Mouse (Mus musculus) gastrocnemius, adult 2 months (tissue): ENCODE results near the gene Etv5. TPM values are rescaled to one million over a fixed set of nuclear protein-coding genes. Genes with fewer than 3 reads are reported as not detected.

Experiments used
- DNase-seq: peaks from one replicate; pipeline ENCODE4 v3.0.0; 2022
- H3K27ac ChIP-seq: fragments of 200-600 bp; 2 replicates; pipeline ENCODE4 v1.8.1; 2022; ENCODE audit warnings: mild to moderate bottlenecking
- H3K4me3 ChIP-seq: fragments of 200-600 bp; 2 replicates; pipeline ENCODE4 v1.8.1; 2022; ENCODE audit warnings: mild to moderate bottlenecking, moderate library complexity
- CTCF ChIP-seq: fragments of 200-600 bp; IDR thresholded peaks from 2 replicates; pipeline ENCODE4 v1.8.1; 2022; ENCODE audit warnings: antibody characterized with exemption, mild to moderate bottlenecking, moderate library complexity
- intact Hi-C: fragments of 180-260 bp; cut with DNase I; formaldehyde crosslinking; loops from one replicate; pipeline ENCODE4 v1.15.1; 2025
- total RNA-seq, 2 experiments: library from RNA; stranded (reverse); gene quantifications; 2 replicates each; pipeline ENCODE4 v1.2.3; 2021

Gene Etv5
- total RNA-seq, 2 experiments from 2014 or later = 7.1 to 7.5 TPM

DNA sequence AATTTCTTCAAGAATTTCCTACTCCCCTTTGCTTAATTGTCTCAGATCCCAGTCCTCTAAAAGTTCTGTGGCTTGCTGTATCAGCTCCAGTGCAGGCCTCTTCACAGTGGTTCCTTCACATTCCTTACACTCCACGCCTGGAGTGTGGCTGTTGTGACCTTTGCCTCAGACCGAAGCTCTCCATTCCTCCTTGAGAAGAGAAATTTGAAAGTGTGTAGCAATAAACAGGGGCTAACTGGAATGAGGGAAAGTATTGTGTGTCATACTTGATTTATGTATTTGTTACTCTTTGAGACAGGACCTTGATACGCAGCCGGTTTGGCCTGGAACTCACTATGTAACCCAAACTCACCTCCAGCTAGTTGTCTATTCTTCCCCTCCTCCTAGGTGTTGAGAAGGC lies 1.8 kb upstream of the Etv5 start:
- TF ChIP-seq CTCF = no peak
- 0 out of 2 replicates have a peak overlapping the region, but pooled peaks have one; percentile 83 for H3K27ac ChIP-seq
- intact Hi-C loops = loop anchor here (5.0 kb wide), 2 partner anchors 106 to 174 kb away; partner anchors contain the start of gene Tra2b
- H3K4me3 ChIP-seq = no peak overlapping the region
- DNase-seq = no peak

DNA sequence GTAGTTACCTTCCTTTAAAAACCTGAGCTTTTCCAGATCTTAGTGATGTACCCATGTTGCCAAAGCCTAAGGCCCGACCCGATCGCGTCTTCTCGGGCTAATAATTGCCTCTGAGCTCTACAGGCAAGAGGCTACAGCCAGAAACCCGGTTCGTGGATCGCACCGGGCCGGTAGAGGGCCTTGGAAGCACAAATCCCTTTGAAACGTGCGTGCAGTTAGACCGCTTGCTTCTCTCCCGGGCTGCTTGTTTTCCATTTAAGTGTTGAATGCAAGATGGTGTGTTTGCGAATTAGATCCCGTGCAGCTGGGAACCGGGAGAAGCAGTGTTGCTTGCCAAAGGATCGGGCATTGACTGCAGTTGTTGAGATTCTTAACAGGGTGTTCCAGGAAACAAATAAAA lies 750 bp upstream of the Etv5 start:
- peak overlapping the region; percentile 83 for H3K27ac ChIP-seq
- peak overlapping the region; percentile 94 for H3K4me3 ChIP-seq
- TF ChIP-seq CTCF = peak; percentile 34
- peak; percentile 67 for DNase-seq
- intact Hi-C loops = loop anchor here (5.0 kb wide), 2 partner anchors 107 to 173 kb away; partner anchors contain the start of gene Tra2b

DNA sequence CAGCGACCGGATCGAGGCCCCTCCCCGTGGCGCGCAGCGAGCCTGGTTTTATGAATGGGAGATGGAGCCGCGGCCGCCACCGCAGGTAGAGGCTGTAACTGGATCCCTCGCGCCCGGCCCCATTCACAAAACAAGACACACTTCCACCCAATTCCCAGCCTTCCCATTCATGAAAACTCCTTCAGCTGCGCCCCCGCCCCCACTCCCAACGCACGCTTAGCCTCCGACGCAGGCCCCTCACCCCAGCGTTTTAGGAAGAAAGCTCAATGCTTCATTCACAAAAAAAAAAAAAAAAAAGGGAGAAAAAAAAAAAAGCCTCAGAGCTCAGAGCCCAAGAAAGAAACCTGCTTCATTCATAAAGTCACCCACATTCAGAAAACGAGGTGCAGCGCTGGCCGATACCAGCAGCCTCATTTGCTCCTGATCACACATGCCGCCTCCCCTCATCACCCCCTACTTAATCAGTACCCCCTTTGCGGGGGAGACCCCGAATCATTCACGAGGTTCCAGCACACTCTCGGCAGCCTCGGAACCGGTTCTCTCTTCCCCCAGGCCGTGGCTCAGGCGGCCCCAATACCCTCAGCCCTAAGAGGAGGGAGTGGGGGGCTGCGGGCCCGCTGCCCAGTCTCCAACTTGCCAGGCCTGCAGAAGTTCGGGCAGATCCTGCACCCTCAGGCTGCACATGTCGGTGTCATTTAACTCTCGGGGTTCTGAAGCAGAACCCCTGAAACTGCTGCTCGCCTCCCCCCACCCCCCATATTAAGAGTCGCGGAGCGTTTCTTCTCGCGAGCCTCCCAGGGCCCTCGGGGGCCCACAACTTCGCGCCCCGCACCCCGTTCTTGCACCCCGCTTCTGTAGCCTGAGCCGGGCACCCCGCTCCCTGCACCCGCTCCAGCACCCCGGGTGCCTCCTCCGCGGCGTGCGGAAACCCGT lies 812 bp downstream of the Etv5 start:
- H3K4me3 ChIP-seq = peak overlapping the region; percentile 94
- peak; percentile 79 for DNase-seq
- intact Hi-C loops = loop anchor here (5.0 kb wide), 1 partner anchor 326 kb away; no protein-coding TSS in a partner anchor
- H3K27ac ChIP-seq = peak overlapping the region; percentile 83
- TF ChIP-seq CTCF = no peak

DNA sequence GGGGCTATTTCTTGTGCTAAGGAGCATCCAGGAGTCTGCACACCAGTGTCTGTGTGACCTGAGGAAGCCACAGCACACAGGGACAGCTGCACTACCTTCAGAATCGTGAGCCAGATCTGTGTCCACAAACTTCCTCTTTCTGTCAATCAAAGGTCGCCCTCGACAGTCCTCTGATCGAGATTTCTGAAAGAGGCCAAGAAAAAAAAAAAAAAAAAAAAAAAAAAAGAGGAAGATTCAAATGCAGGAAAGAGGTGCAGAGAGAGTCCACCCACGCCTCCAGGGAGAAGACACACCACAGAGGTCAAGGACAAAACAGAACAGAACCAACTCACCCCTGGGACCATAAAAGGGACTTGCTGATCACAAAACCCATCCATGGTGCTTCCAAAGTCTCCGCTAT lies 3.4 kb downstream of the Etv5 start:
- no peak for TF ChIP-seq CTCF
- H3K27ac ChIP-seq = no peak overlapping the region
- DNase-seq = no peak
- intact Hi-C loops = loop anchor here (5.0 kb wide), 1 partner anchor 324 kb away; no protein-coding TSS in a partner anchor
- H3K4me3 ChIP-seq = no peak overlapping the region

DNA sequence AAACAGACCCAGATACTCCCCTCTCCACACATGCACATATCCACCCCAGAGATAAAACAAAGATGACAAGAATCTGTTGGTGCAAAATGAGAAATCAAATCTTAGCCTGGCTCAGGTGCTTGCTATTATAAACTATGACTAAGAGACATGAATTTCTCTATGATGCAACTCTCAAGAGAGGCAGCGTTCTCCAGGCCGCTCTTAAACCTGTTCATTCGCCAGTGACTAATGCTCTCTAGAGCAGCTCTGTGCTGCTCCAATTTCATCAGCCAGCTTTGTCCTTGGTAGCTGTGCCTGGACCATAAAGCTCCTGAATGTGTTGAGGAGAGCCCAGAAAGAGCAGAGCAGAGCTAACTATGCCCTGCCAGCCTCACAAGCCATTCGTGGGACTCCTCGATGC lies 5.0 kb downstream of the Etv5 start:
- Histone ChIP-seq H3K27ac (no peak overlapping the region), H3K4me3 (no peak overlapping the region)
- no peak for DNase-seq
- no peak for TF ChIP-seq CTCF
- intact Hi-C loops = no loop called here

DNA sequence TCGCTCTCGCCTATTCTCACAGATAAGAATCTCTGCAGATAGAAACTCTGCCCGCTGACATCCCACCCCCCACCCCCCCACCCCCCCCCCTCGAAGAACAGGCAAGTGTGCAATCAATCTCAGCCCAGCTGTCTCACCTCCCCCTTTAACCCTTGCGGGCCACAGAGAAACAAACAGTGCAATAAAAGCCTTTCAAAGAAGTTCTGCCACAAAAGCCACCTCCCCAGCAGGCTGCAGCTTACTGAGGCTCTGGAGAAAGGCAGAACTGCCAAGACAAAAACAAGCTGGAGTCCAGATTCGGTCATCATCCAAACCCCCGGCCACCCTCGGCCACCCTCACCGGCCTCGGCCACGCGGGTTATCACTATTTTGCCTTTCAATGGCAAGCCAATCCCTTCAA lies 5.6 kb downstream of the Etv5 start:
- H3K27ac ChIP-seq = no peak overlapping the region
- no peak overlapping the region for H3K4me3 ChIP-seq
- no peak for DNase-seq
- intact Hi-C loops = no loop called here
- TF ChIP-seq CTCF = no peak

DNA sequence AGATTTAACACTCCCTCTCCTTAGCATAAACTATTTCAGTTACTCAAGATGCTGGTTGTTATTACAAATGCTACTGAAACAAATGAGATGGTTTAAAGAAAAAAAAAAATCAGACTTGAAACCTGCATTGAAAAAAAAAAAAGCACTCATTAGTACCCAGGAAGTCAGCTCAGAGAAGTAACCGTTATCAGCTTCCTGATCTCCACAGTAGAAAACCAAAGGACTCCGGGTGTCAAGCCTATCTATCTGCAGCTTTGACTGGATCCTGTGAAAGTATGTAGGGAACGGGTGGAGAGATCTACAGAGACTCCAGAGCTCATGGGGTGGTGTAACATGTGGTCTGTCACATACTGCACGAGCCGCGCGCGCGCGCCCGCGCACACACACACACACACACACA lies 7.7 kb downstream of the Etv5 start:
- TF ChIP-seq CTCF = no peak
- Histone ChIP-seq H3K27ac (no peak overlapping the region), H3K4me3 (no peak overlapping the region)
- DNase-seq = no peak
- intact Hi-C loops = no loop called here

DNA sequence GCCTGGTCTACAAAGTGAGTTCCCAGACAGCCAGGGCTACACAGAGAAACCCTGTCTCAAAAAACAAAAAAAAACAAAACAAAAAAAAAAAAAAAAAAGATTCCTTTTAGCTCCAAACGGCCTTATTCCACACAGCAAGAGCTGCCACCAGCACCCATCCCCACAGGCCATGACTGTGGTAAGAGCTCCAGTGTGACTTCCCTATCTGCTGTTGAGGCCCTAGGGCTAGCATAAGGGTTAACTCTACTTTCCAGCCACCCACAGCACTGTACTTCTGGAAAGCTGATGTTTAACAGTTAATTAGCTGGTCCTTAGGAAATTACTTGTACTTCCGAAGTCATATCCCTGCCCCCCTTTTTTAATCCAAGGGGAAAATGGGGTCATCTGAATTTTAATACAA lies 8.2 kb downstream of the Etv5 start:
- no peak overlapping the region for H3K4me3 ChIP-seq
- intact Hi-C loops = no loop called here
- TF ChIP-seq CTCF = no peak
- no peak overlapping the region for H3K27ac ChIP-seq
- no peak for DNase-seq

DNA sequence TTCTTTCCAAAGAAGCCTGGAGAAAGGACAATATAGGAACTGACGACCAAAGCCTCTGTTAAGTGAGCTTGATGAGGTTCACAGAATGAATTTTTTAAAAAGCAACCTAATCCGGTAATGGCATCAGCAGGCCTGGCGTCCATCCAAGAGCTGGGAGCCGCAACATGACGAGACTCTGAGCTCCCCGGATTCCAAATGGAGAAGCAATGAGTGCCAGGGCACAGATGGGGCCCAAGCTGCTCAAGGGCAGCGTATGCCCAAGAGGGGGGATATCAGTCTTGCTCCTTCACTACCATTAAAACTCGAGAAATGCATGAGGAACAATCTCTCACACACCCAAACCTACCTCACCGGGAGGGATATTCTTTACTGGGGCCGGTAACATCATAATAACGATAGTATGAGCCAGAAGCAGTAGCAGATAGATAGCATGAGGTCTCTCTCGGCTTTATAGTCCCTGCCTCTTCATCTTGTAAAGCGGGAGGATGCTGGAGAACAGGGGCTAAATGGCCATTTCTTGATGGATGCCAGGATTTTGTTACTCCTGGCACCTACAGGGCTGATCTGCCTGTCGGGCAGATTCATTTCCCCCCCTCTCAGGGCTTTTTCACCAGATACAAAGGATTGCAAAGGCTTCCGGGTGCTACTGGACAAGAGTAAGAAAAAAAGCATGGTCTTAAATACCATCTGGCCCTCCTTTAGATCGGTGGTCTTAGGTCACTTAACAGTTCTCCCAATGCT lies 9.1 kb downstream of the Etv5 start:
- DNase-seq = peak; percentile 49
- intact Hi-C loops = no loop called here
- no peak overlapping the region for H3K4me3 ChIP-seq
- TF ChIP-seq CTCF = no peak
- H3K27ac ChIP-seq = no peak overlapping the region

DNA sequence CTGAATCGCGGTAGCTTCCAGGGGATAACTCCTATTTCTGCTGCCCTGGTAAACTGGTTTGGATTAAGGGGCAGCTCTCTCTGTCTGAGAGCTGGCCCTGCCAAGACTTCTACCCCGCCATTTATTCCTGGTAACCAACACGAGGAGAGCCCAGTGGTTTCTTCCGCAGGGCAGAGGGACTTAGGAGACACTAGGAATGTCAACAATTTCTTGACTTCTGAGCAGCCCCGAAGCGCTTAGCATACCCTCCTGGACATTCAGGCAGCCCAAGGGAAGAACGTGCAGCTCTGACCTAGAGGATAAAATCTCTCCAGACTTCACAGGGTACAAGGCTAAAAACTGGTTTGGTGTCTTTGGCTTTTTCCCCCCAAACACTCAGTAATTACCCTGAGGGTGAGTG lies 10.1 kb downstream of the Etv5 start:
- DNase-seq = no peak
- intact Hi-C loops = no loop called here
- Histone ChIP-seq H3K4me3 (peak overlapping the region; percentile 47), H3K27ac (no peak overlapping the region)
- TF ChIP-seq CTCF = no peak

DNA sequence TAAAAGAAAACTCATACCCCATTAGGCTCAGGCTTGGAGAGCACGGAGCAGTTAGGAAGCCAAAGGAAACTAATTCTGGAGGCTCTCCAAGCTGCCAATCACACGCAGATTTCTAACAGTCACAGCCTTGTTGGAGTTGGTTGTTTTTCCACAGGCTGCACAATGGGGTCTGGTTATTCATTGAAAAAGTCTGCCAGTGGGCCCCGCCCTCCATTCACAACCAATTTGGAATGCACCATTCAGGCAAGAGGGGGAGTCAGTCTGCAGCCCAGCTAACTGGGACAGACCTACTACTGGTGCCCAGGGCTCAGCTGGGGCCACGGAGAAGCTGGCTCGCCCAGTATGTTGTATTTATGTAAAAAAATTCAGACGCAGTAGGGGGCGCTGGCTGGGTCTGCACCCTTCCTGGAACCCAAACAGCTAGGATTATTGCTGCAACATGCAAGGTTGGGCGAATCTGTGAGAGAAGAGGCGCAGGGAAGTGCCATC lies 10.6 kb downstream of the Etv5 start:
- H3K4me3 ChIP-seq = peak overlapping the region; percentile 47
- TF ChIP-seq CTCF = peak; percentile 26; the same call in 1 of the 2 replicates
- no peak overlapping the region for H3K27ac ChIP-seq
- peak; percentile 54 for DNase-seq
- intact Hi-C loops = no loop called here

DNA sequence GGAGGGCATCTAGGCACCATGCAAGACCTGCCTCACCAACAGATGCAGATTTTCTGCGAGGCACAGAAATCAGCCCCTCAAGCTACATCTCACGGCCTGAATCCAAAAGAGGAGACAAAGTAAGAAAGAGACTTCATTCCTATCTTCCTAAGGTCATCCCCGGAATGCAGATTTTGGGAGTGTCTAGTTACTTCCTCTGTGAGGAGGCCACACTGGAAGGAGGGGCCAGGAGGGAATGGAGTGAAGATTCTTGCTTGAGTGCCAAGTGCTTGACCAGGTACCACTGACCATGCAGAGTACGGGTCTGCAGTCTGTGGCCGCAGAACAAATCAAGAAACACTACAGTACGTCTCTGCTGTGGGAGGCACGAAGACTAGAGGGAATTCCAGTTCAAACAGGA lies 12.7 kb downstream of the Etv5 start:
- Histone ChIP-seq H3K27ac (no peak overlapping the region), H3K4me3 (no peak overlapping the region)
- intact Hi-C loops = no loop called here
- TF ChIP-seq CTCF = no peak
- DNase-seq = no peak

DNA sequence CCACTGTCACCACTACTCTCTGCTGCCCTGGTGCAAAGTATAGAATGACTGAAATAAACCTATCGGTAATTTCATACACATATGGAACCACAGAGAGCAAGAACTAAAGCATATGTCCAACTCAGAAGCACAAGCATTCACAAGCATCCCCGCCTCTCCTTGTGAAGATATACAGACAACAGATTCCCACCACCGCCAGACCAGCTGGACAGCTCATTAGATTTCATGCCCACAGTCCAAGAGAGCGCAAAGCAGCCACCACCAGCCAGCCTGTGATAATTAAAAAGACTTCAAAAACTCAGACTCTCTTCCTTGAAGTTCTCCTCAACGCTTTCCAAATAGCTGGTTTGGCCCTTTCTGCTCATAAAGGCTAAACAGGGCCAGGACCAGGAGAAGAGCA lies 17.3 kb downstream of the Etv5 start:
- no peak for DNase-seq
- no peak for TF ChIP-seq CTCF
- intact Hi-C loops = no loop called here
- Histone ChIP-seq H3K4me3 (no peak overlapping the region), H3K27ac (no peak overlapping the region)
